Mouse (Mus musculus) B cell, adult 67 days (primary cell): ENCODE data around the gene Strip2. TPM values are rescaled to one million over a fixed set of nuclear protein-coding genes. Genes with fewer than 3 reads are reported as not detected.

Source experiments
- total RNA-seq, 2 experiments: library from RNA; stranded (reverse); gene quantifications; 4 replicates each; pipeline ENCODE4 v1.2.4; 2023

Gene Strip2
- not detected for total RNA-seq

GRCm38 (mm10) chr6:29916530-29917382, at the start of gene Strip2:
Gene Strip2 (plus strand): TSS chr6:29917012.

Other genes with a start within 250 kb of the Strip2 start
- under 1 TPM; 0.44 to 0.67 TPM for gene Tspan33, start 222.8 kb upstream of the Strip2 start, total RNA-seq
- not detected for gene Smo, start 181.5 kb upstream of the Strip2 start, total RNA-seq
- 10 to 100 TPM; 62.3 to 66.9 TPM for gene Ahcyl2, start 149.0 kb upstream of the Strip2 start, total RNA-seq
- 10 to 100 TPM; 79.6 to 83.3 TPM for gene Nrf1, start 131.0 kb downstream of the Strip2 start, total RNA-seq